19 mouse cellular contexts compared by ENCODE assay signal in genomic region chr7:115472850-115473249, GRCm38 (mm10).
DNase-seq lines count a peak whose midpoint lies in the region; ATAC-seq lines count a peak whose summit lies in the region.
"Had no signal": no experiment of that assay in that cellular context is flagged by ENCODE, and none has a peak within 500 bp of the region (broad histone marks: within the 10 kb centered on the region; RNA-seq: fewer than 3 reads in every experiment).

No protein-coding gene starts in this region.

- H3K9ac ChIP-seq in limb, embryonic 12.5 days (replicated peaks): no peak overlapping the region
- no peak overlapping the region for H3K9ac ChIP-seq in midbrain, embryonic 11.5 days (ENCODE audit: low read length)
- H3K9ac ChIP-seq: embryonic facial prominence, embryonic 12.5 days; liver, postnatal 0 days; neural tube, embryonic 13.5 days had no signal

- no peak for DNase-seq in limb, embryonic 10.5 days (ENCODE audit: low spot score)
- peak; percentile 72 for DNase-seq in heart, embryonic 10.5 days (ENCODE audit: low spot score)
- peak; percentile 57 to 80 for DNase-seq in heart, postnatal 10 days
- DNase-seq in midbrain, embryonic 11.5 days (ENCODE audit: low spot score, missing footprints): no peak
- DNase-seq in thymus, postnatal 14 days: no peak
- DNase-seq in embryonic facial prominence, embryonic 10.5 days (ENCODE audit: low spot score): no peak
- DNase-seq: adrenal gland, adult 2 months; cerebellum, adult 11-12 months; cerebellum, postnatal 25 days; kidney, adult 2 months; kidney, postnatal 14 days; liver, postnatal 0 days; lung, postnatal 36 days; right cerebral cortex, postnatal 25 days; thymus, postnatal 25 days had no signal

- H3K9me3 ChIP-seq in limb, embryonic 12.5 days: no peaks in the 10 kb centered on the region
- H3K9me3 ChIP-seq in limb, embryonic 10.5 days (replicated peaks): no peaks in the 10 kb centered on the region
- no peaks in the 10 kb centered on the region for H3K9me3 ChIP-seq in heart, embryonic 10.5 days
- no peaks in the 10 kb centered on the region for H3K9me3 ChIP-seq in midbrain, embryonic 11.5 days (ENCODE audit: control insufficient read depth, low read length)
- H3K9me3 ChIP-seq in embryonic facial prominence, embryonic 10.5 days: no peaks in the 10 kb centered on the region
- H3K9me3 ChIP-seq: embryonic facial prominence, embryonic 12.5 days; neural tube, embryonic 13.5 days had no signal

- ATAC-seq in limb, embryonic 12.5 days (ENCODE audit: insufficient number of reproducible peaks, insufficient read depth, low FRiP score, low TSS enrichment, low read depth): no peak
- ATAC-seq in monocyte, adult 5-6 weeks (replicated peaks; ENCODE audit: insufficient number of reproducible peaks, low FRiP score, low TSS enrichment, poor library complexity, severe bottlenecking): no peak
- no peak for ATAC-seq in midbrain, embryonic 11.5 days (ENCODE audit: low FRiP score)
- ATAC-seq: liver, postnatal 0 days had no signal

- peaks cover 11% of the 10 kb centered on the region; the same call in 1 of the 2 replicates for H3K36me3 ChIP-seq in limb, embryonic 12.5 days
- H3K36me3 ChIP-seq in limb, embryonic 10.5 days: 0 out of 2 replicates have a peak, but pooled peaks cover 3% of the 10 kb centered on the region
- 0 out of 2 replicates have a peak, but pooled peaks cover 2% of the 10 kb centered on the region for H3K36me3 ChIP-seq in heart, embryonic 10.5 days
- no peaks in the 10 kb centered on the region for H3K36me3 ChIP-seq in midbrain, embryonic 11.5 days (ENCODE audit: control insufficient read depth, insufficient read depth, low read length)
- H3K36me3 ChIP-seq in embryonic facial prominence, embryonic 10.5 days (replicated peaks): no peaks in the 10 kb centered on the region
- H3K36me3 ChIP-seq: embryonic facial prominence, embryonic 12.5 days; neural tube, embryonic 13.5 days had no signal

- H3K4me3 ChIP-seq in limb, embryonic 12.5 days (replicated peaks): no peak overlapping the region
- H3K4me3 ChIP-seq in limb, embryonic 10.5 days: no peak overlapping the region
- no peak overlapping the region for H3K4me3 ChIP-seq in heart, embryonic 10.5 days
- H3K4me3 ChIP-seq in midbrain, embryonic 11.5 days (ENCODE audit: low read depth, low read length): no peak overlapping the region
- no peak overlapping the region for H3K4me3 ChIP-seq in embryonic facial prominence, embryonic 10.5 days
- H3K4me3 ChIP-seq: embryonic facial prominence, embryonic 12.5 days; neural tube, embryonic 13.5 days had no signal

- H3K4me1 ChIP-seq in limb, embryonic 12.5 days (replicated peaks): peaks cover 22% of the 10 kb centered on the region; the same call in 1 of the 2 replicates
- peaks cover 9% of the 10 kb centered on the region; the same call in 1 of the 2 replicates for H3K4me1 ChIP-seq in limb, embryonic 10.5 days
- peaks cover 52% of the 10 kb centered on the region for H3K4me1 ChIP-seq in heart, embryonic 10.5 days
- H3K4me1 ChIP-seq in midbrain, embryonic 11.5 days (ENCODE audit: control insufficient read depth, insufficient read depth, low read length): no peaks in the 10 kb centered on the region
- H3K4me1 ChIP-seq in embryonic facial prominence, embryonic 10.5 days: peaks cover 13% of the 10 kb centered on the region

- 79% methylated on average over 3 of the region's 3 CpGs for WGBS in limb, embryonic 12.5 days
- WGBS in limb, embryonic 10.5 days: 74% methylated on average over 3 of the region's 3 CpGs
- WGBS in heart, embryonic 10.5 days: 50% methylated on average over 3 of the region's 3 CpGs
- WGBS in midbrain, embryonic 11.5 days: 91% methylated on average over 3 of the region's 3 CpGs
- 81% methylated on average over 3 of the region's 3 CpGs for WGBS in embryonic facial prominence, embryonic 10.5 days

- H3K27me3 ChIP-seq in limb, embryonic 12.5 days: peaks cover 3% of the 10 kb centered on the region; the same call in 1 of the 2 replicates
- no peaks in the 10 kb centered on the region for H3K27me3 ChIP-seq in limb, embryonic 10.5 days (ENCODE audit: low read depth, poor library complexity, severe bottlenecking)
- H3K27me3 ChIP-seq in heart, embryonic 10.5 days (ENCODE audit: insufficient read depth, poor library complexity, severe bottlenecking): no peaks in the 10 kb centered on the region
- no peaks in the 10 kb centered on the region for H3K27me3 ChIP-seq in midbrain, embryonic 11.5 days (ENCODE audit: control insufficient read depth, insufficient read depth, low read length)
- no peaks in the 10 kb centered on the region for H3K27me3 ChIP-seq in embryonic facial prominence, embryonic 10.5 days (replicated peaks; ENCODE audit: low read depth, poor library complexity, severe bottlenecking)
- H3K27me3 ChIP-seq: neural tube, embryonic 13.5 days had no signal

- no peak overlapping the region for H3K4me2 ChIP-seq in limb, embryonic 12.5 days
- no peak overlapping the region for H3K4me2 ChIP-seq in midbrain, embryonic 11.5 days
- H3K4me2 ChIP-seq: embryonic facial prominence, embryonic 12.5 days; neural tube, embryonic 13.5 days had no signal

- H3K27ac ChIP-seq in limb, embryonic 12.5 days: peak overlapping the region; percentile 69; the same call in 1 of the 2 replicates
- no peak overlapping the region; the same call in 1 of the 2 replicates for H3K27ac ChIP-seq in limb, embryonic 10.5 days
- peak overlapping the region; percentile 60; the same call in 1 of the 2 replicates for H3K27ac ChIP-seq in heart, embryonic 10.5 days
- no peak overlapping the region for H3K27ac ChIP-seq in midbrain, embryonic 11.5 days (ENCODE audit: low read depth, low read length)
- no peak overlapping the region for H3K27ac ChIP-seq in embryonic facial prominence, embryonic 10.5 days (replicated peaks)
- H3K27ac ChIP-seq: embryonic facial prominence, embryonic 12.5 days; neural tube, embryonic 13.5 days had no signal

- intact Hi-C loops in heart, postnatal 10 days (cut with DNase I): loop anchor here (5.0 kb wide), 1 partner anchor 559 kb away; no protein-coding TSS in a partner anchor

Comparison
In these comparisons a context has a peak if more than half of its experiments do, and no peak if none do; other contexts are left out.
1. H3K27ac ChIP-seq: peak in limb, embryonic 12.5 days (single experiment) and heart, embryonic 10.5 days (single experiment); none in limb, embryonic 10.5 days (single experiment), midbrain, embryonic 11.5 days (single experiment) and embryonic facial prominence, embryonic 10.5 days (single experiment).
2. DNase-seq: peak in heart, embryonic 10.5 days (single experiment) and heart, postnatal 10 days (2 of 2); none in limb, embryonic 10.5 days (single experiment), midbrain, embryonic 11.5 days (single experiment), thymus, postnatal 14 days (single experiment) and embryonic facial prominence, embryonic 10.5 days (single experiment).